8 mouse cellular contexts compared by ENCODE assay signal in the genomic region with DNA sequence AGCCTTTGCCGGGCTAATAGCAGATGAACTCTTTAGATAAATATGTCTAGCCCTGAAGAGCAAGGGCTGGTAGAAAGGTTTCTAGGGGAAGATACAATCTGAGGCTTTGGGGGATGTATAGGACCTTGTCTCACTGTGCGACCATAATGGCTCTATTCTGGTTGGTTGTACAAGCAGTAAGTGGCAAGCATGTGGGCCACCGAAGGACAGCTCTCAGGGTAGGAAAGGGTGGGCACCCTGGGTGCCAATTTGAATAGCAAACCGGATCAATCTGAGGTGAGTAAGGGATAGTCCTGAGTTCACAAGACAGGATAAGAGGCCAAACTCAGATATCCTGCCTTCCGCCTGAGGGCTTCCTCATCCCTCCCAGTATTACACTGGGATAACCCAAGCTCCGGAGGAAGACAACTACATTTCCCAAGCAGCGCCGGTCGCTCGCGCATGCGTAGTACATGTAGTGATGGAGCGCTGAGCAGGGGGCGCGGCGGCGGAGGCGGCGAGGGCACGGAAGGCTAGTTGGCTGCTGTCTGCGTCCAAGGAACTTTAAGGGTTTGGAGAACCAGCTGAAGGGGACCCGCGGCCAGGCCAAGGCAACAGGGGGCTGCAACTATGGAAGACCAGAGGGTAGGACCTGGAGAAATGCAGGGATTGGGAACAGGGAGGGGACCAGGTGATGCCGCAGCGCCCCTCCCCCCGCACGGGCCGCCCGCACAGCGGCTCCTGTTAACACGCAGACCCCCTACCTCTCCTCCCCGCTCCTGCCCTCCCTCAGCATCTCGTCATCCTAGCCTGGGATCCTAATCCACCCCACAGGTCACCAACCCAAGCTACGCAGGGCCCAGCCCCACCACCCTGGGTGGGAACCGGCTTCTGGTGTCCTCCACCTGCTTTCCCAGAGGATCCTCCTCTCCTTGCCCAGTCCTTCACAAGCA. TPM values are rescaled to one million over a fixed set of nuclear protein-coding genes. Genes with fewer than 3 reads are reported as not detected.
DNase-seq lines count a peak whose midpoint lies in the region; ATAC-seq and TF ChIP-seq lines count a peak whose summit lies in the region.
"Had no signal": no experiment of that assay in that cellular context is flagged by ENCODE, and none has a peak within 500 bp of the region (broad histone marks: within the 10 kb centered on the region; RNA-seq: fewer than 3 reads in every experiment).

A gene (plus strand): TSS at position 480 of the 932 bp plus-strand sequence.

- WGBS in lung, postnatal 0 days: 14% methylated on average over 27 of the region's 35 CpGs
- WGBS in heart, embryonic 16.5 days: 9% methylated on average over 33 of the region's 35 CpGs

- no peak within 1 kb of the TSS for H3K9ac ChIP-seq in lung, postnatal 0 days (replicated peaks; ENCODE audit: low read depth)
- no peak within 1 kb of the TSS for H3K9ac ChIP-seq in heart, embryonic 16.5 days (ENCODE audit: low read length)

- no peak for ATAC-seq in lung, postnatal 0 days
- ATAC-seq in heart, embryonic 16.5 days (replicated peaks; ENCODE audit: extremely low read depth, insufficient read depth, low FRiP score): no peak

- no peak within 1 kb of the TSS for H3K4me3 ChIP-seq in lung, postnatal 0 days (ENCODE audit: low read depth, low read length)
- H3K4me3 ChIP-seq in cortical plate, adult 2 months (ENCODE audit: insufficient read depth, low read length): peak within 1 kb of the TSS; percentile 88
- H3K4me3 ChIP-seq in heart, embryonic 16.5 days (ENCODE audit: low read length): peak within 1 kb of the TSS; percentile 34
- H3K4me3 ChIP-seq: erythroblast, embryonic 14.5 days had no signal

- peak; percentile 29 for DNase-seq in lung, postnatal 0 days (ENCODE audit: low spot score)
- no peak for DNase-seq in lung, postnatal 36 days
- peak; percentile 65 to 80 for DNase-seq in left cerebral cortex, adult 8-10 months (ENCODE audit: low spot score in 2 of 2)
- peak; percentile 83 for DNase-seq in neural tube, embryonic 10.5 days (ENCODE audit: extremely low spot score, low spot score)
- no peak for DNase-seq in spleen, postnatal 14 days (ENCODE audit: low spot score in 2 of 2)

- TF ChIP-seq EP300 in lung, postnatal 0 days (IDR thresholded peaks at IDR 0.05): no peak

- H3K27me3 ChIP-seq in lung, postnatal 0 days (replicated peaks; ENCODE audit: insufficient read depth, low read length): no peaks in the 10 kb centered on the region
- H3K27me3 ChIP-seq in heart, embryonic 16.5 days (ENCODE audit: control insufficient read depth, insufficient read depth, low read length): peaks cover 17% of the 10 kb centered on the region

- H3K4me2 ChIP-seq in lung, postnatal 0 days (replicated peaks; ENCODE audit: low read depth, low read length): no peak within 1 kb of the TSS
- H3K4me2 ChIP-seq in heart, embryonic 16.5 days (ENCODE audit: low read depth, low read length): peak within 1 kb of the TSS; percentile 55

- no peaks in the 10 kb centered on the region for H3K36me3 ChIP-seq in lung, postnatal 0 days (ENCODE audit: insufficient read depth, low read length)
- no peaks in the 10 kb centered on the region for H3K36me3 ChIP-seq in heart, embryonic 16.5 days (ENCODE audit: control insufficient read depth, insufficient read depth)

- no peak within 1 kb of the TSS for H3K27ac ChIP-seq in lung, postnatal 0 days (ENCODE audit: low read length)
- no peak within 1 kb of the TSS for H3K27ac ChIP-seq in cortical plate, adult 2 months (ENCODE audit: insufficient read depth, low read length)
- H3K27ac ChIP-seq in heart, embryonic 16.5 days (ENCODE audit: low read length): no peak within 1 kb of the TSS

- TF ChIP-seq CTCF in lung, postnatal 0 days (IDR thresholded peaks at IDR 0.05): no peak
- TF ChIP-seq CTCF in cortical plate, adult 2 months (IDR thresholded peaks at IDR 0.05; ENCODE audit: extremely low read depth, insufficient read depth, low read length): no peak

- no peaks in the 10 kb centered on the region for H3K9me3 ChIP-seq in lung, postnatal 0 days (ENCODE audit: low read length)
- no peaks in the 10 kb centered on the region for H3K9me3 ChIP-seq in heart, embryonic 16.5 days (replicated peaks; ENCODE audit: control insufficient read depth, low read length)

- H3K4me1 ChIP-seq in lung, postnatal 0 days (ENCODE audit: insufficient read depth, low read depth, low read length): no peaks in the 10 kb centered on the region
- peaks cover 5% of the 10 kb centered on the region for H3K4me1 ChIP-seq in cortical plate, adult 2 months (ENCODE audit: control insufficient read depth, insufficient read depth, low read length)
- H3K4me1 ChIP-seq in heart, embryonic 16.5 days (ENCODE audit: control insufficient read depth, insufficient read depth, low read length): no peaks in the 10 kb centered on the region

- TF ChIP-seq POLR2A in cortical plate, adult 2 months (IDR thresholded peaks at IDR 0.05; ENCODE audit: extremely low read depth, insufficient read depth, low read length): peak; percentile 50; the same call in 1 of the 2 replicates

RNA-seq across cellular contexts. Expression of the gene that starts here (rescaled TPM):
- polyA plus RNA-seq in lung, postnatal 0 days (2015; fragmentation: Nextera tagmentation; extraction: Ambion mirVana): 0.36 and 0.37 TPM in 2 replicates
- 76.7 and 91.0 TPM in 2 replicates for polyA plus RNA-seq in cortical plate, adult 2 months (2012; rRNA removed)
- polyA plus RNA-seq in heart, embryonic 16.5 days (2015; fragmentation: Nextera tagmentation; extraction: Ambion mirVana): 2.3 and 3.5 TPM in 2 replicates
- 10 to 100 TPM; 73.6 to 91.7 (median 81.2) TPM for total RNA-seq in left cerebral cortex, adult 8-10 months (2022)
- polyA plus RNA-seq: erythroblast, embryonic 14.5 days had no signal

Comparison
In these comparisons a context has a peak if more than half of its experiments do, and no peak if none do; other contexts are left out.
1. RNA of the gene that starts here (polyA plus RNA-seq): 76.7 to 91.0 TPM in cortical plate, adult 2 months; 2.3 to 3.5 TPM in heart, embryonic 16.5 days and 0.36 to 0.37 TPM in lung, postnatal 0 days; every median in the first group is over 10 times any median in the second.
2. Peak in DNase-seq in lung, postnatal 0 days; RNA of the gene not detected or under 1 TPM.
3. DNase-seq: peak in left cerebral cortex, adult 8-10 months (2 of 2) and neural tube, embryonic 10.5 days (single experiment); none in lung, postnatal 36 days (single experiment) and spleen, postnatal 14 days (0 of 2).